Mouse (Mus musculus): ENCODE measurements at regions not wholly inside any gene's neighbourhood (a gene's known extent, or its start where the extent isn't known, plus 50 kb on each side); places are given as distances from the start of the nearest gene placed in this dataset.

DNA sequence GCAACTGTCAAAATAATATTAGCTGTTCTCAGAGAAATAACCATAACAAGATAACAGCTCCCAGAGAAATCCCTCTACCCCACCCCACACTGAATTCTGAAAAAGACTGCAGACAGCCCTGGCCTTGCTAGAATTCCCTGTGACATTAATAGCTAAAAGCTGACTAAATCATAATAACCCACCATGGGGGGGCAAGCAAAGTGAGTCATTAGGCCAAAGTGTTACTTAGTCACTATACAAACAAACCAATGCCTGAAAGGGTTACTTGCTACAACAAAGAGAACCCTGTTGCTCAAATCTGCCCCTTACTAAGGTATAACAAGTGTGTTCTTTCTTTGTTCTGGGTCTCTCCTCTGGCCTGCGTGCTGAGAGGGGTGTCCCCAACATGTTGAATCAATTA is 609.1 kb upstream of the Ppp6c start:
- DNase-seq (ENCODE audit: low spot score) = no peak

DNA sequence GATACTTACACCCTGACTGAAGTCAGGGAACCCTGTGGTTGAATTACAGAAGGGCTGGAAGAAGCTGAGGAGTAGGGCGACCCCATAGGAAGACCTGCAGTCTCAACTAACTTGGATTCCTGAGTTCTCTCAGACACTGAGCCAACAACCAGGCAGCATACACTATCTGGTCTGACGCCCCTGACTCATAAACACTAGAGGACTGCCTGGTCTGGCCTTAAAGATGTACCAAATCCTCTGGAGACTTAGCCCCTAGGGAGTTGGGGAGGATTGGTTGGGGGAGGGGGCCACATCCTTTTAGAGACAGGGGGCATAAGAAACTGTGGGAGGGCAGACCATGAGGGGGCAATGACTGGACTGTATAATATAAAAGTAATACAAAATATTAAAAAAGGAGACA is 597.6 kb upstream of the Ppp6c start:
- DNase-seq (ENCODE audit: low spot score) = no peak

DNA sequence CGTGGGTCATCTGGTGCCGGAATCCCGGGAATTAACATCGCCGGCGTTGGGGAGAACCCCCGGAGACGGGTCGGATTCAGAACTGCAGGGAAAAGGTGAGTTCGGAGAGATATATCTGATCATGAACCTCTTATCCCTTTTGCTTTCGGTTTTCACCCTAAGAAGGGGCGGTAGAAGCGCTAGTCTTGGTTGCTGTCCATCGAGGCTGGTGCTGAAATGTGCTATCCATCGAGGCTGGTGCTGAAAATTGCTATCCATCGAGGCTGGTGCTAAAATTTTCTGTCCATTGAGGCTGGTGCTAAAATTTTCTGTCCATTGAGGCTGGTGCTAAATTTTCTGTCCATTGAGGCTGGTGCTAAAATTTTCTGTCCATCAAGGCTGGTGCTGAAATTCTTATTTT is 580.4 kb upstream of the Ppp6c start:
- DNase-seq (ENCODE audit: low spot score) = peak; percentile 17

Measured in testis, postnatal 14 days (tissue).